In the genomic region with DNA sequence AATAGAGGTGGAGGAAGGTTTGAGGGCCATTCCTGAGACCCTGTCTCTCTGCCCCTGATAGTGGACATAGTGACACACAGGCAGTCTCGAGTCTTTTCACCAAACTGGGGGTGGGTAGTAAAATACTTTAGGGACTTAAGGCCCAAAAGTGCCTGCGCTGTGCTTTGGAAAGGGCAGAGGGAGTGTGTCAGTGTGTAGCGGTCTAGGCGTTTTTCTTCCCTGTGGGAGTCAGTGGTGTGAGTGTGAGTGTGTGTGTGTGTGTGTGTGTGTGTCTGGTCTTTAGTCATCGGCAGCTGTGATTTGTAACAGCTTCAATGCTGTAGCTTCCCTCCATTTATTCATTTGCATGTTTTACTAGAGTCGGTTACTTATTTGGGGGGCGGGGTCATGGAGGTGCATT, we compare ENCODE assay signal across 8 mouse cellular contexts. TPM values are rescaled to one million over a fixed set of nuclear protein-coding genes. Genes with fewer than 3 reads are reported as not detected.
DNase-seq lines count a peak whose midpoint lies in the region; ATAC-seq lines count a peak whose summit lies in the region.

No protein-coding gene starts in this region.

- H3K9ac ChIP-seq in kidney, embryonic 16.5 days (replicated peaks; ENCODE audit: low read length), result peak overlapping the region; percentile 83
- peak overlapping the region; percentile 33; the same call in 1 of the 2 replicates for H3K9ac ChIP-seq in embryonic facial prominence, embryonic 15.5 days

- 21% methylated on average over 7 of the region's 7 CpGs for WGBS in kidney, embryonic 16.5 days
- 20% methylated on average over 7 of the region's 7 CpGs for WGBS in embryonic facial prominence, embryonic 15.5 days

- no peaks in the 10 kb centered on the region for H3K36me3 ChIP-seq in kidney, embryonic 16.5 days (ENCODE audit: insufficient read depth, low read length)
- H3K36me3 ChIP-seq in embryonic facial prominence, embryonic 15.5 days, result no peaks in the 10 kb centered on the region

- H3K27me3 ChIP-seq in kidney, embryonic 16.5 days (ENCODE audit: insufficient read depth, low read length), result no peaks in the 10 kb centered on the region
- no peaks in the 10 kb centered on the region for H3K27me3 ChIP-seq in embryonic facial prominence, embryonic 15.5 days

- H3K4me3 ChIP-seq in kidney, embryonic 16.5 days (ENCODE audit: low read length), result peak overlapping the region; percentile 65
- H3K4me3 ChIP-seq in embryonic facial prominence, embryonic 15.5 days (replicated peaks), result peak overlapping the region; percentile 57

- no peak for DNase-seq in kidney, adult 11 months
- peak; percentile 53 to 56 for DNase-seq in kidney, postnatal 4 days
- DNase-seq in skeletal muscle tissue, adult 2 months (ENCODE audit: low read depth, low spot score), result peak; percentile 50
- no peak for DNase-seq in layer of hippocampus, postnatal 36 days
- DNase-seq in right cerebral cortex, postnatal 36 days (ENCODE audit: low spot score in 2 of 2), result no peak

- peak overlapping the region; percentile 85 for H3K4me2 ChIP-seq in kidney, embryonic 16.5 days (replicated peaks; ENCODE audit: low read depth, low read length)
- H3K4me2 ChIP-seq in embryonic facial prominence, embryonic 15.5 days (replicated peaks), result peak overlapping the region; percentile 69

- peak; percentile 14; the same call in 1 of the 2 replicates for ATAC-seq in kidney, embryonic 16.5 days (ENCODE audit: low FRiP score, low TSS enrichment)
- ATAC-seq in embryonic facial prominence, embryonic 15.5 days (ENCODE audit: insufficient number of reproducible peaks, low FRiP score, low TSS enrichment, low read depth), result no peak
- ATAC-seq in monocyte, adult 5-6 weeks (replicated peaks; ENCODE audit: insufficient number of reproducible peaks, low FRiP score, low TSS enrichment, poor library complexity, severe bottlenecking), result no peak

- H3K27ac ChIP-seq in kidney, embryonic 16.5 days (ENCODE audit: low read length), result peak overlapping the region; percentile 91
- peak overlapping the region; percentile 91 for H3K27ac ChIP-seq in embryonic facial prominence, embryonic 15.5 days (replicated peaks)

- H3K4me1 ChIP-seq in kidney, embryonic 16.5 days (ENCODE audit: insufficient read depth, low read length), result peaks cover 34% of the 10 kb centered on the region
- peaks cover 38% of the 10 kb centered on the region for H3K4me1 ChIP-seq in embryonic facial prominence, embryonic 15.5 days

- no peaks in the 10 kb centered on the region for H3K9me3 ChIP-seq in kidney, embryonic 16.5 days (ENCODE audit: low read length)
- H3K9me3 ChIP-seq in embryonic facial prominence, embryonic 15.5 days (replicated peaks), result no peaks in the 10 kb centered on the region

RNA-seq across cellular contexts. Expression of a gene that starts 0.6 kb away (rescaled TPM):
- 578 and 635 TPM in 2 replicates for polyA plus RNA-seq in kidney, embryonic 16.5 days (2015; fragmentation: Nextera tagmentation; extraction: Ambion mirVana)
- polyA plus RNA-seq in embryonic facial prominence, embryonic 15.5 days (2015; fragmentation: Nextera tagmentation; extraction: Ambion mirVana), result 870 and 880 TPM in 2 replicates
- 100 to 1,000 TPM; 219 to 236 TPM for total RNA-seq in layer of hippocampus, postnatal 36 days (2021)
- 29.4 to 78.0 TPM (median 49.1 TPM) in 3 replicates for total RNA-seq in monocyte, adult 5-6 weeks (2017)

Comparison
In these comparisons a context has a peak if more than half of its experiments do, and no peak if none do; other contexts are left out.
1. DNase-seq: peak in kidney, postnatal 4 days (2 of 2) and skeletal muscle tissue, adult 2 months (single experiment); none in kidney, adult 11 months (single experiment), layer of hippocampus, postnatal 36 days (0 of 2) and right cerebral cortex, postnatal 36 days (0 of 2).